Mouse (Mus musculus) lung, embryonic 15.5 days (tissue): ENCODE results near the gene Aqp1. TPM values are rescaled to one million over a fixed set of nuclear protein-coding genes. Genes with fewer than 3 reads are reported as not detected.

Experiments used
- ATAC-seq: fragments of 200-750 bp; cut with Nextera tagmentation; 2 replicates; pipeline ENCODE4 v1.8.0; 2017; ENCODE audit warnings: moderate number of reproducible peaks, borderline replicate concordance; ENCODE audit not compliant: low FRiP score, low TSS enrichment; ENCODE audit errors: extremely low read depth
- H3K27ac ChIP-seq: fragments of 300-500 bp; sonication (generic); 2 replicates; pipeline ENCODE4 v1.5.1; 2015; ENCODE audit warnings: moderate library complexity, mild to moderate bottlenecking, inconsistent platforms
- H3K27me3 ChIP-seq: fragments of 300-500 bp; sonication (generic); 2 replicates; pipeline ENCODE4 v1.6.1; 2015; ENCODE audit warnings: inconsistent platforms
- H3K36me3 ChIP-seq: fragments of 300-500 bp; sonication (generic); 2 replicates; pipeline ENCODE4 v1.6.1; 2015; ENCODE audit warnings: inconsistent platforms
- H3K4me1 ChIP-seq: fragments of 300-500 bp; sonication (generic); 2 replicates; pipeline ENCODE4 v1.6.1; 2015; ENCODE audit warnings: inconsistent platforms
- H3K4me2 ChIP-seq: fragments of 300-500 bp; sonication (generic); 2 replicates; pipeline ENCODE4 v1.6.1; 2015; ENCODE audit warnings: inconsistent platforms, mild to moderate bottlenecking, moderate library complexity
- H3K4me3 ChIP-seq: fragments of 300-500 bp; sonication (generic); 2 replicates; pipeline ENCODE4 v1.5.1; 2015; ENCODE audit warnings: mild to moderate bottlenecking, inconsistent platforms
- H3K9ac ChIP-seq: fragments of 300-500 bp; sonication (generic); 2 replicates; pipeline ENCODE4 v1.6.1; 2015; ENCODE audit warnings: inconsistent platforms
- H3K9me3 ChIP-seq: fragments of 300-500 bp; sonication (generic); 2 replicates; pipeline ENCODE4 v1.6.1; 2016; ENCODE audit warnings: inconsistent platforms
- WGBS: fragments of 180-500 bp; shearing (Covaris S2); methylation state at CpG from one replicate; pipeline ENCODE4 v1.1.7; 2015; 5-methylcytosine and 5-hydroxymethylcytosine counted together
- polyA plus RNA-seq: library from polyadenylated mRNA; unstranded; fragments of >200 nt; fragmentation: Nextera tagmentation; extraction: Ambion mirVana; gene quantifications from 2 replicates; pipeline ENCODE4 v1.2.1, GENCODE M21; 2015

Gene Aqp1
- 48.8 and 57.9 TPM in 2 replicates for polyA plus RNA-seq

DNA sequence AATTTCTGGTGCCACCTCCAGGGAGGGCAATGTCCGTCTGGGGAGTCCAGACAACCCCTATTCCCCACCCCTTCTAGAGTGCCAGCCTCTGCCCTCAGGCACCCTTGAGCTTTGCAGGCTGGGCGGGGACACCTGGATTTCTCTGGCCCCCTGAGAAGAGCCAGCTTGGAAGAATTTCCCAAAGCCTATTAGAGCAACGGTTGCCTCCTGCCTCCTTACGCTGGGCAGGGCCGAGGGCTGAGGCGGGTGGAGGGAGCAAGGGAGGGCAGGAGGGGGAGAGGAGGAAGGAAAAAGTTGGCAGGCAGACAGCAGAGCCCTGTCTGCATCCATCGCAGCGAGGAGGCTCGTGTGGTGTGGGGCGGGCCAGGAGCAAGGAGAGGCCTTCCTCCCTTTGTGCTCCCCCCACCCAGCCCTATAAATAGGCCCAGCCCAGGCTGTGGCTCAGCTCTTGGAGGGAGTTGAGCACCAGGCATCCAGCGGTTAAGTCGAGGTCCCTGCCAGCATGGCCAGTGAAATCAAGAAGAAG, at the start of gene Aqp1:
TSS of gene Aqp1 (plus strand) at position 444 of the 526 bp plus-strand sequence.
- peak within 1 kb of the TSS; percentile 62 for H3K27ac ChIP-seq
- H3K4me3 ChIP-seq, result peak within 1 kb of the TSS; percentile 14
- peak; percentile 87 for ATAC-seq
- no peaks in the 10 kb centered on the region for H3K36me3 ChIP-seq
- H3K9ac ChIP-seq, result no peak within 1 kb of the TSS
- H3K4me2 ChIP-seq, result peak within 1 kb of the TSS; percentile 36
- 7% methylated on average over 12 of the region's 12 CpGs for WGBS
- no peaks in the 10 kb centered on the region for H3K27me3 ChIP-seq
- H3K4me1 ChIP-seq, result peaks cover 83% of the 10 kb centered on the region
- no peaks in the 10 kb centered on the region for H3K9me3 ChIP-seq

DNA sequence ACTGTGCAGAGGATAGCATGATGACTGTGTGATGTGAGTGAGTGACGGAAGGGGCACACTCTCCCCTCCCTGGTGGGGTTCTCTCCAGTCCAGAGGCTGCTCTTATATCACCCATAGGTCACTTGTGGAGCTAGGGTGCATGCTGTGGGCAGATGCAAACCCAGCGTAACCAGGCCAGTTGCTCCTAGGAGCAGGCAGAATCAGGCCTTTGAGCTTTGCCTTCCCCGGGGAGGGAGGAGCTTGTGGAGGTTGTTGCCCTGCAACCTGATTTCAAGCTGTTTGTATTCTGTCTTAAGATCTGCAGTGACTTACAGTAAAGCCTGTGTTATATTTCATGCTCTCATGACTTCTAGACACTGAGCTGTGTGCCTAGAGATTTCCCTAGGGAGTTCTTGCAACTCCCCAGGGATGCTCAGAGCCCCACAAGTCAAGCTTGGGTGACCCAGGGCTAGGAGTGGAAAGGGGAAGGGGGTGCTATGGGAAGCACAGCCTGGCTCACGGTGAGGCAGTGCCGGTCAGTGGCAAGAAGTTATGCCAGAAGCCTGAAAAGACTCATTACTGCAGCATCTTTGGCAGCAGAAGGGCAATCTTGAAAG, 48.1 kb upstream of the Aqp1 start:
- H3K27ac ChIP-seq, result no peak overlapping the region
- WGBS, result 73% methylated on average over 5 of the region's 5 CpGs
- no peaks in the 10 kb centered on the region for H3K4me1 ChIP-seq
- no peaks in the 10 kb centered on the region for H3K9me3 ChIP-seq
- H3K4me2 ChIP-seq, result no peak overlapping the region
- no peak overlapping the region for H3K9ac ChIP-seq
- H3K4me3 ChIP-seq, result no peak overlapping the region
- ATAC-seq, result no peak
- no peaks in the 10 kb centered on the region for H3K36me3 ChIP-seq
- no peaks in the 10 kb centered on the region for H3K27me3 ChIP-seq

DNA sequence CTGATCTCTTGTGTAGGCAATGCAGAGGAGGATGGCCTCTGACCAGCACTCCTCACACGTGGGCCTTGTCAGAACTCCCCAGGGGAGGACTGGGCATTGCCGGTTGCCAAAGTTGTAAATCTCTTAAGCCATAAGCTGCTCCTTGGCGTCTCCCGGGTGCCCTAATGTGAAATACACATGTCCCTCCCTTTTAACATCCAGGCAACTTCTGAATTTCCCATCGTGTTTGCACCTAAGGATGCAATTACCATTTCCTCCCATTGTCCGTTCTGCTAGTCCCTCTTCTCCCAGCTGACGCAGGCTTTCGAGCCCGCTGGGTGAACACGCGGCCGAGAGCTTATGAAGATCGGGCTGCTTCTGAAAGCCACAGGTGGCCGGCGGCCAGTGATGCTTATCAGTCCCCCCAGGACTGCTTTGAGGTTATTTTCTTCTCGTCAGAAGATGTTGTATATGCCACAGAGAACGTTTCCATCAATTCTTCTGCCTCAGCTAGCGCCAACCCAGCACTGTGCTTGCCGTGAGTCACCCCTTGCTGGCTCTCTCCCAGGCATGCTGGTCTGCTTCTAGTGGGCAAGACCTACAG, 41.6 kb upstream of the Aqp1 start:
- Histone ChIP-seq H3K9me3 (no peaks in the 10 kb centered on the region), H3K9ac (no peak overlapping the region), H3K4me1 (no peaks in the 10 kb centered on the region), H3K4me2 (no peak overlapping the region), H3K27me3 (no peaks in the 10 kb centered on the region), H3K27ac (peak overlapping the region; percentile 56), H3K36me3 (peaks cover 6% of the 10 kb centered on the region; the same call in 1 of the 2 replicates), H3K4me3 (no peak overlapping the region)
- 54% methylated on average over 19 of the region's 19 CpGs for WGBS
- 0 out of 2 replicates have a peak, but pooled peaks have one; percentile 56 for ATAC-seq

DNA sequence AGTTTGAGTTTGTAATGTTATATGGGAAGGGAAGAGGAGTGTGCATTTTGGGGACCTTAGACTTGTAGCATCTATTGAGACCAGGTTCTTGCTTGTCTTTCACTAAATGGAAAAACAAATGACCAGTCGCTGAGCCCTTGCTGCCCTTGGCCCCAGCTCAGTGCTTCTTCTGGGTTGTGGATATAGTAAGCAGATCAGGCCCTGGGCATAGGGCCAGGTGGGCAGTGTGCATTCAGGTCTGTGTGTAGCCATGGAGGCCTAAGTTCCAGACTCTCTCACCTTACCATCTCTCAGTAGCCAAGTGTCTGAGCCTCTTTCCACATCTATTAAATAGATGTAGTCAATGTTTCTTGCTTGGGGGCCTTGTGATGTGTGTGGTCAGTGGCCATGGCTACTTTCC, 40.9 kb upstream of the Aqp1 start:
- no peak overlapping the region for H3K27ac ChIP-seq
- no peaks in the 10 kb centered on the region for H3K27me3 ChIP-seq
- H3K9ac ChIP-seq, result no peak overlapping the region
- WGBS, result 94% methylated on average over 1 of the region's 1 CpGs
- no peaks in the 10 kb centered on the region for H3K4me1 ChIP-seq
- H3K4me2 ChIP-seq, result no peak overlapping the region
- 0 out of 2 replicates have a peak, but pooled peaks have one; percentile 35 for ATAC-seq
- H3K36me3 ChIP-seq, result peaks cover 6% of the 10 kb centered on the region; the same call in 1 of the 2 replicates
- H3K9me3 ChIP-seq, result no peaks in the 10 kb centered on the region
- no peak overlapping the region for H3K4me3 ChIP-seq

DNA sequence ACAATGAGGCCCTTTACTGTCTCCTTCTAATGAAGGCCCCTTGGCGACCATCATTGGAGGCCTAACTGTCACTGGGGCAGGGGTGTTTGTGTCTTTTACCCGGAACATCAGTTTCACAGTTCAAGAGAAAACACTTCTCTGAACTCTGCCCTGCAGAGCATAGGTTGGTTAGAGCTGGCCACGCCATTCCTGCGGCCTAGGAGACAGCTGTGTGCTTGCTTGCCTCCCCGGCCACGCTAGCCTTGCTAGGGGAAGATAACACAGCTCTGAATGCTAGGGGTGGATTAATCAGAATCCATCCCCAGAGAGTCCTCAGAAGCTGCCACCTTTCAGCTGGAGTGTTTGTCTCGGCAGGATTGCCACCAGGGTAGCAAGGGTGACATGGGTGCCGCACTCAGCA, 36.8 kb upstream of the Aqp1 start:
- peaks cover 6% of the 10 kb centered on the region; the same call in 1 of the 2 replicates for H3K36me3 ChIP-seq
- no peak overlapping the region for H3K4me3 ChIP-seq
- WGBS, result 71% methylated on average over 8 of the region's 8 CpGs
- H3K9me3 ChIP-seq, result no peaks in the 10 kb centered on the region
- H3K27ac ChIP-seq, result no peak overlapping the region
- H3K9ac ChIP-seq, result no peak overlapping the region
- no peak for ATAC-seq
- H3K4me1 ChIP-seq, result no peaks in the 10 kb centered on the region
- no peaks in the 10 kb centered on the region for H3K27me3 ChIP-seq
- no peak overlapping the region for H3K4me2 ChIP-seq

DNA sequence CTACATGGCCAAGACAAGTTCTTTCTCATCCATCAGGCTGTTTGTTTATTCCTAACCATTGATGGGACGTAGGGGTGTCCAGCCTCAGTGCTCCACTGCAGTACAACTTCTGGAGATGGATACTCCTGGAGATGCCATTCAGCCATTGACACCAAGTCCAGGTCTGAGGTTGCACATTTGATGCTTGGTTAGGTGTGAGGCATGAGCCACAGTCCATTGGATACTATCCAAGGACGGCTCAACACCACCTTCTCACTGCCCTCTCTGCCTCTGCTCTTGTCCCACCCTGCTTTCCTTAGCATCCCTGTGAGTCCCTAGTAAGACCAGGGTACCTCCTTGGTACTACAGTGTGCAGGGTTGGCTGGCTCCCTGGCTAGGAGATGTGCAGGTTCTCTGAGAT, 36.3 kb upstream of the Aqp1 start:
- no peak overlapping the region for H3K4me2 ChIP-seq
- H3K36me3 ChIP-seq, result peaks cover 6% of the 10 kb centered on the region; the same call in 1 of the 2 replicates
- H3K9ac ChIP-seq, result no peak overlapping the region
- H3K9me3 ChIP-seq, result no peaks in the 10 kb centered on the region
- ATAC-seq, result no peak
- no peaks in the 10 kb centered on the region for H3K4me1 ChIP-seq
- no peak overlapping the region for H3K27ac ChIP-seq
- H3K4me3 ChIP-seq, result no peak overlapping the region
- no peaks in the 10 kb centered on the region for H3K27me3 ChIP-seq
- 62% methylated on average over 2 of the region's 2 CpGs for WGBS

DNA sequence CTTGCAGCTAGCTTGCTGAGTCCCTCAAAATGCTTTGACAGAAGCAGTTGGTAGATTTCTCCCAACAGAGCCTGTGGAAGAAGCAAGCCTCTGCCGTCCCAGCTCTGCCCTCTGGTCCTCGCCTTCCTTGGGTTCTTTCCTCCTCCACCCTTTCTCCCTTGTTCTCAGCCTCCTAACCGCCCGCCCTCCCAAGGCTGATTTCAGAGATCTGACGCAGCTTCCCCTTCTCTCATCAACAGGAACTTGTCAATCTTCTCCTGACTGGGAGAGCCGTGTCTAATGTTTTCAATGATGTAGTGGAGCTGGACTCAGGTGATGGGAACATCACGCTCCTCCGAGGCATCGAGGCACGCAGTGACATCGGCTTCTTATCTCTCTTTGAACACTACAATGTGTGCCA, 35.5 kb upstream of the Aqp1 start:
- peaks cover 6% of the 10 kb centered on the region; the same call in 1 of the 2 replicates for H3K36me3 ChIP-seq
- H3K4me3 ChIP-seq, result no peak overlapping the region
- no peak for ATAC-seq
- 75% methylated on average over 11 of the region's 11 CpGs for WGBS
- H3K4me2 ChIP-seq, result no peak overlapping the region
- H3K4me1 ChIP-seq, result no peaks in the 10 kb centered on the region
- H3K9ac ChIP-seq, result no peak overlapping the region
- H3K27me3 ChIP-seq, result no peaks in the 10 kb centered on the region
- no peaks in the 10 kb centered on the region for H3K9me3 ChIP-seq
- no peak overlapping the region for H3K27ac ChIP-seq

DNA sequence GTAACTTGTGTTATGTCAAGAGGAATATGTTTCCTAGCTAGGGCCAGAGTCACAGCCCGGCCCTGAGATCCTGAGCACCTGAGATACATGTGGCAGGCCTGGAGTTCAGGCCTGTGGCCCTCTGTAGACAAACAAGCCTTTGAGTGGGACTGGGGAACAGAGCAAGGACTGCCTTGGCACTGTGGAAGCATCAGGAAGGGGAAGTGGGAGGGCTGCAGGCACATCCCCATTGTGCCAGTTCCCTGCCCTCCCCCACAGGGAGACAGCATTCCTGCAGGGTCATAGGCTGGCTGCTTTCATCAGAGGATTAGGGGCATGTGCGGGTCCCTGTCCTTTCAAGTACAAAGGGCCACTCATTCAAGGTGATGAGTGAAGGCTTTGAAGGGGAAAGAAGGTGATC, 26.1 kb upstream of the Aqp1 start:
- ATAC-seq, result no peak
- no peak overlapping the region for H3K4me3 ChIP-seq

DNA sequence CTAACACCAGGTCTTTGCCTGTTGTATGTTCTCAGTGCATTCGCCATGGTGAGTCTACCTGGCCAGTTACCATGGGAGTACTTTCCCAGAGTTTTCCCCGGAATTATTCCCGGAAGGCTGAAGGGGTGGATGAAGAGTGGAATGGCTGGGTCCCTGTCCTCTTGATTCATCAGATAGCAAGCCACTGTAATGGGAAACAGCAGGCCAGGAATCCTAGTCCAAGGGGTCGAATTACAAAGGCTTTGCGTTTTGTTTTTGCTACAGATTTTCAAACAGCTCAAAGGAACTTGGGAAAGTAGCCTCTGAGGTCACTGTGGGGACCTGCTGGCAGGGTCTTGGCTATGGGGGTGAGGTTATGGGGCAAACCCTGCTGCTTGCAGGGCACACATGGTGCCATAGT, 24.3 kb upstream of the Aqp1 start:
- H3K4me2 ChIP-seq, result no peak overlapping the region
- no peak for ATAC-seq

More for the DNA sequence above, 26.1 kb upstream of the Aqp1 start:
- Histone ChIP-seq H3K27ac (no peak overlapping the region), H3K9ac (no peak overlapping the region), H3K4me2 (no peak overlapping the region), H3K4me1 (0 out of 2 replicates have a peak, but pooled peaks cover 9% of the 10 kb centered on the region), H3K27me3 (no peaks in the 10 kb centered on the region), H3K9me3 (no peaks in the 10 kb centered on the region), H3K36me3 (no peaks in the 10 kb centered on the region)
- WGBS, result 44% methylated on average over 2 of the region's 2 CpGs

DNA sequence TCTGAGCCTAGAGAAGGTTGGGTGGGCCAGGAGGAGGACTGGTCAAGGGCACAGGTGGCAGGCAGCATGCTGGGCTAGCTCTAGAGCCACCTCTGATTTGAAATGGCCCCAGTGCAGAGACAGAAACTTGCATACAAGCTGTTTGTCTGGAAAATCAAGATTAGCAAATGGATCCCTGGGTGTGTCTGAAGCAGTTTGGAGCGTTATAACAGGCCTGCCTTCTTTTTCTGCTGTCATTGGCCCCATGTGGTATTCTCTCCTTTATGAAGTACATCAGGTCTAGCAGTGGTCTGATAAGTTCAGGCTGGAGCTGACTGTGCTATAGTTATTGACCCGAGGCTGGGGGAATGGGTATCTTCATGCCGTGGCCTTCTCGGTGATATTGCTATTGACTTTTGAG, 22.3 kb upstream of the Aqp1 start:
- WGBS, result 85% methylated on average over 4 of the region's 4 CpGs
- H3K27ac ChIP-seq, result no peak overlapping the region
- no peak overlapping the region for H3K9ac ChIP-seq
- H3K4me2 ChIP-seq, result no peak overlapping the region
- no peak for ATAC-seq
- H3K4me3 ChIP-seq, result no peak overlapping the region
- H3K27me3 ChIP-seq, result no peaks in the 10 kb centered on the region
- no peaks in the 10 kb centered on the region for H3K9me3 ChIP-seq
- H3K36me3 ChIP-seq, result no peaks in the 10 kb centered on the region
- H3K4me1 ChIP-seq, result peaks cover 9% of the 10 kb centered on the region; the same call in 1 of the 2 replicates

More for the DNA sequence above, 24.3 kb upstream of the Aqp1 start:
- Histone ChIP-seq H3K4me3 (no peak overlapping the region), H3K27me3 (no peaks in the 10 kb centered on the region), H3K9me3 (no peaks in the 10 kb centered on the region), H3K4me1 (0 out of 2 replicates have a peak, but pooled peaks cover 9% of the 10 kb centered on the region), H3K9ac (no peak overlapping the region), H3K27ac (no peak overlapping the region), H3K36me3 (no peaks in the 10 kb centered on the region)
- 44% methylated on average over 5 of the region's 5 CpGs for WGBS

DNA sequence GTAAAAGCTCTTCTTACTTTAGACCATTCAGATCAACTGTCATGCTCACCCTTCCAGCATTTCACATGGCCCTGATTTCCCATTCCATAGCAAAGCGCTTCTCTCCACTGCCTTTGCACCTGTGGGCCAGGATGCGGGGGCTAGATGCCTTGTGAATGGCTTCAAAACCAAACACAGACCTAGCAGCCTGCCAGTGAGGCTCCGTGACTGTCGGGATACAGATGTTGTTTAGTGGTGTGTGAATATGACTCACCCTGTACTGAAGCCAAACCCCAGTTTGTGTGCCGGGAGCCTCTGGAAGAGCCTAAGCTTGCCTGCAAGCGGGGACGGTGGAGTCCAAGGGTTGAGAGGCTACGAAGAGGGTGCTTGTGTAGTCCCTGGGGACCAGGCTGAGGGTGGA, 21.6 kb upstream of the Aqp1 start:
- no peak overlapping the region for H3K4me3 ChIP-seq
- no peaks in the 10 kb centered on the region for H3K27me3 ChIP-seq
- no peaks in the 10 kb centered on the region for H3K9me3 ChIP-seq
- H3K4me1 ChIP-seq, result peaks cover 15% of the 10 kb centered on the region
- no peak overlapping the region for H3K4me2 ChIP-seq
- H3K36me3 ChIP-seq, result no peaks in the 10 kb centered on the region
- H3K27ac ChIP-seq, result no peak overlapping the region
- no peak for ATAC-seq
- 83% methylated on average over 8 of the region's 8 CpGs for WGBS
- no peak overlapping the region for H3K9ac ChIP-seq

DNA sequence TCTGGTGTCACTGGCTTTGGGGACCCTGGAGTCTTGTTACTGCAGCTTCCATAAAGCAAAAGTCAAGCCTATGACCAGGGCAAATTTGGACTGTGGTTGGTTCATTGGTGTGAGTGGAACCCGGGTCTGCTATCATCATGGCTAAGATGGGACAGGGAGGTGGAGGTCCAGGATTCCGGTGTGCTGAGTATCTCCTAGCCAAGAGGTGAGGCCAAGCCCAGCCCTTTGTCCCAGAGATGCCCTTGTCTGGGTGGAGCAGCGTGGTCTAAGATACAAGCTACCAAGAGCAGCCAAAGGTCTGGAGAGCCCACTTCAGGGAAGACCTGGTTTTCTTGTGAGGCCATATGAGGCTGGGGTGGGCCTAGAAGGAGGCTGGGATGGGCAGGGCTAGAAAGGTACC, 17.6 kb upstream of the Aqp1 start:
- Histone ChIP-seq H3K9ac (no peak overlapping the region), H3K4me1 (peaks cover 29% of the 10 kb centered on the region), H3K27me3 (no peaks in the 10 kb centered on the region), H3K9me3 (no peaks in the 10 kb centered on the region), H3K4me3 (no peak overlapping the region), H3K27ac (no peak overlapping the region), H3K4me2 (no peak overlapping the region), H3K36me3 (no peaks in the 10 kb centered on the region)
- 88% methylated on average over 3 of the region's 3 CpGs for WGBS
- ATAC-seq, result no peak
